Mouse (Mus musculus) kidney, embryonic 14.5 days (tissue): ENCODE results near the gene Hsd17b13. TPM values are rescaled to one million over a fixed set of nuclear protein-coding genes. Genes with fewer than 3 reads are reported as not detected.

Experiments used
- ATAC-seq: fragments of 200-750 bp; cut with Nextera tagmentation; 2 replicates; pipeline ENCODE4 v1.8.0; 2017; ENCODE audit warnings: moderate number of reproducible peaks, mild to moderate bottlenecking, moderate TSS enrichment, moderate library complexity; ENCODE audit not compliant: low FRiP score, low TSS enrichment
- H3K27ac ChIP-seq: fragments of 300-500 bp; sonication (generic); 2 replicates; pipeline ENCODE4 v1.5.1; 2014; ENCODE audit warnings: low read depth, mild to moderate bottlenecking, low read length, moderate library complexity, mixed read lengths
- H3K27me3 ChIP-seq: fragments of 300-500 bp; sonication (generic); 2 replicates; pipeline ENCODE4 v1.6.1; 2014; ENCODE audit warnings: mild to moderate bottlenecking, low read length; ENCODE audit not compliant: control insufficient read depth, insufficient read depth
- H3K36me3 ChIP-seq: fragments of 300-500 bp; sonication (generic); 2 replicates; pipeline ENCODE4 v1.6.1; 2014; ENCODE audit warnings: low read length, mixed read lengths; ENCODE audit not compliant: control insufficient read depth, insufficient read depth
- H3K4me1 ChIP-seq: fragments of 300-500 bp; sonication (generic); 2 replicates; pipeline ENCODE4 v1.6.1; 2014; ENCODE audit warnings: low read length, mixed read lengths; ENCODE audit not compliant: control insufficient read depth, insufficient read depth
- H3K4me2 ChIP-seq: fragments of 300-500 bp; sonication (generic); replicated peaks from 2 replicates; pipeline ENCODE4 v1.6.1; 2014; ENCODE audit warnings: low read depth, mild to moderate bottlenecking, low read length
- H3K4me3 ChIP-seq: fragments of 300-500 bp; sonication (generic); 2 replicates; pipeline ENCODE4 v1.5.1; 2014; ENCODE audit warnings: mild to moderate bottlenecking, low read length
- H3K9ac ChIP-seq: fragments of 300-500 bp; sonication (generic); 2 replicates; pipeline ENCODE4 v1.6.1; 2014; ENCODE audit warnings: low read depth, mild to moderate bottlenecking, low read length, moderate library complexity
- H3K9me3 ChIP-seq: fragments of 300-500 bp; sonication (generic); 2 replicates; pipeline ENCODE4 v1.6.1; 2016; ENCODE audit warnings: low read length; ENCODE audit not compliant: control insufficient read depth
- WGBS: fragments of 180-500 bp; shearing (Covaris S2); extraction: QIAGEN DNeasy Blood & Tissue Kit; methylation state at CpG from one replicate; pipeline ENCODE4 v1.1.7; 2014; 5-methylcytosine and 5-hydroxymethylcytosine counted together
- polyA plus RNA-seq: library from polyadenylated mRNA; unstranded; fragments of >200 nt; fragmentation: Nextera tagmentation; extraction: Ambion mirVana; gene quantifications from 2 replicates; pipeline ENCODE4 v1.2.1, GENCODE M21; 2014

Gene Hsd17b13
- polyA plus RNA-seq, 1 experiment from 2014 or later = not detected

DNA sequence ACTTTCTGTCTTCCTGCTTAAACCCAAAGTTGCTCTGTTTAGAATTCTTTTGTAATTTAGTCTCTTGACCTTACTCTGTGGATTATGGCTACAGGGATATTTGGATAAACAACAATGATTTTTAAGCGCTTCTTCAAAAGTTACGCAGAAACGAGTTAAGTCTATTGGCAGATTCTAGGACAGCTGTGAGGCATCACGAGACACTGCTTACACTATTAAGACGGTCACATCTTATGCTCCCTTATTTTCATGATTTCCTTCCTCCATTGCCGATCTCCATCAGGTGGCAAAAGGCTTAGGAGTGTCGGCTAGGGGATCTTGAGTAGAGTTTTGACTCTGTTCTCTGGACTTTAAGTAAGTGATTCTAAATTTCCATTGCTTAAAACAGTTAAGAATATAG lies 33.1 kb upstream of the Hsd17b13 start:
- no peak for ATAC-seq
- Histone ChIP-seq H3K36me3 (peaks cover 13% of the 10 kb centered on the region; the same call in 1 of the 2 replicates), H3K9me3 (no peaks in the 10 kb centered on the region), H3K4me1 (no peaks in the 10 kb centered on the region), H3K27me3 (no peaks in the 10 kb centered on the region), H3K4me2 (no peak overlapping the region), H3K9ac (no peak overlapping the region), H3K27ac (no peak overlapping the region), H3K4me3 (no peak overlapping the region)
- 91% methylated on average over 7 of the region's 7 CpGs for WGBS

DNA sequence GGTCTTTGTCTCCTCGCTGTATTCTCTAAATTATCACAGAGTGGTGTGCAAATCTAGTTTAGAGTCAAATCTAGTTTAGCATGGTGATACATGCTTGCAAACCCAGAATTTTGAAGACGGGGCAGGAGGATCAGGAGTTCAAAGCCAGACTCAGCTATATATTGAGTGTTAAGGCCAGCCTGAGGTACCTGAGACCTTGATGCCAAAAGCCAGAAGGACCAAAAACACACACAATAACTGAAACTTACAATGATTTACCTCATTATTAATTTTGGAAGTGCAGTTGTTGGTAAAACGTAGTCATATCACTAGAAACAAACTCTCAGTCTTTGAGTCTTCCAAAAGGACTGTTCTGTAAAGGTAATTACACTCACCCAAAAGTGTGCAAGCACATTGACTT lies 32.2 kb upstream of the Hsd17b13 start:
- no peak for ATAC-seq
- Histone ChIP-seq H3K4me3 (no peak overlapping the region), H3K4me1 (no peaks in the 10 kb centered on the region), H3K9me3 (no peaks in the 10 kb centered on the region), H3K27ac (no peak overlapping the region), H3K27me3 (no peaks in the 10 kb centered on the region), H3K4me2 (no peak overlapping the region), H3K36me3 (peaks cover 16% of the 10 kb centered on the region; the same call in 1 of the 2 replicates), H3K9ac (no peak overlapping the region)
- 90% methylated on average over 3 of the region's 3 CpGs for WGBS

GRCm38 (mm10) chr5:104007801-104008200 lies 30.6 kb upstream of the Hsd17b13 start:
- Histone ChIP-seq H3K4me1 (no peaks in the 10 kb centered on the region), H3K27ac (no peak overlapping the region), H3K9me3 (no peaks in the 10 kb centered on the region), H3K4me3 (no peak overlapping the region), H3K4me2 (no peak overlapping the region), H3K36me3 (peaks cover 16% of the 10 kb centered on the region; the same call in 1 of the 2 replicates), H3K27me3 (no peaks in the 10 kb centered on the region), H3K9ac (no peak overlapping the region)
- ATAC-seq = no peak
- WGBS = 79% methylated on average over 5 of the region's 5 CpGs

DNA sequence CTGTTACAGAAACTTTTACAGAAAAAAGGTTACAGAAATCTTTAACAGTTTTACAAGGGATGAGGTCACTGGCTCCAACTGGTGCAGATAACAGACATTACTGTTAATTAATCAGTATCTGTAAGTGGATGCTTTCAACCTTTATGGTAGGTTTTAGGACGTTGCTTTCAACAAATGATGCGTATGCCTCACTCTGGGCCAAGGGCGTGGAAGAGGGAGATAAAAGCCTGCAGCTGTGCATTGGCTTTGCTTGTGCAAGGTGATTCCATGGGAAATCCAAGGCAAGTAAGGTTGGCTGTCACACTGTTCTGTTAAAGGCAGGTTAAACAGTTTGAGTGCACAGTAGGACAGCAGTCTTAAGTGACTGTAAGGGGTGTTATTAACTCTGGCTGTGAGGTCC lies 29.6 kb upstream of the Hsd17b13 start:
- ATAC-seq = no peak
- Histone ChIP-seq H3K4me3 (no peak overlapping the region), H3K4me2 (no peak overlapping the region), H3K9me3 (no peaks in the 10 kb centered on the region), H3K27ac (no peak overlapping the region), H3K4me1 (no peaks in the 10 kb centered on the region), H3K36me3 (peaks cover 16% of the 10 kb centered on the region; the same call in 1 of the 2 replicates), H3K27me3 (no peaks in the 10 kb centered on the region), H3K9ac (no peak overlapping the region)
- 70% methylated on average over 3 of the region's 3 CpGs for WGBS

DNA sequence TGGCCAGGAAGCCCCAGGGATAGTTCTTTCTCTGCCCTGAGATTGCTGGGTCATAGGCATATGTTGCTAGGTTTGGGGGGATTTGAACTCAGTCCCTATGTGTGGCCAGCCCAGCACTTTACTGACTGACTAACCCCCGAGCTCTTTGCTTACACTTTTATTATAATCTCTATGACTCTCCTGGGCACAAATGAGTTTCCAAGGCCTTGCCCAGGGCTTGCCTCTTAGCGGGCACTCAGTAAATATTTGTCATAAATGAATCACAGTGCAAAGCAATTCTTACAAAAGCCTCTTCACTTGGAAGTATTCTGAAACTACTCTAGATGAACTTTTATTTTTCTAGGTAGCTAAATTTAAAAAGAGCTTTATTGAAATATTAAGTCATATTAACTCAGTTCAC lies 26.7 kb upstream of the Hsd17b13 start:
- Histone ChIP-seq H3K36me3 (peaks cover 16% of the 10 kb centered on the region; the same call in 1 of the 2 replicates), H3K27me3 (no peaks in the 10 kb centered on the region), H3K4me3 (no peak overlapping the region), H3K4me1 (no peaks in the 10 kb centered on the region), H3K27ac (no peak overlapping the region), H3K9me3 (no peaks in the 10 kb centered on the region), H3K9ac (no peak overlapping the region), H3K4me2 (no peak overlapping the region)
- ATAC-seq = no peak
- 94% methylated on average over 2 of the region's 2 CpGs for WGBS

DNA sequence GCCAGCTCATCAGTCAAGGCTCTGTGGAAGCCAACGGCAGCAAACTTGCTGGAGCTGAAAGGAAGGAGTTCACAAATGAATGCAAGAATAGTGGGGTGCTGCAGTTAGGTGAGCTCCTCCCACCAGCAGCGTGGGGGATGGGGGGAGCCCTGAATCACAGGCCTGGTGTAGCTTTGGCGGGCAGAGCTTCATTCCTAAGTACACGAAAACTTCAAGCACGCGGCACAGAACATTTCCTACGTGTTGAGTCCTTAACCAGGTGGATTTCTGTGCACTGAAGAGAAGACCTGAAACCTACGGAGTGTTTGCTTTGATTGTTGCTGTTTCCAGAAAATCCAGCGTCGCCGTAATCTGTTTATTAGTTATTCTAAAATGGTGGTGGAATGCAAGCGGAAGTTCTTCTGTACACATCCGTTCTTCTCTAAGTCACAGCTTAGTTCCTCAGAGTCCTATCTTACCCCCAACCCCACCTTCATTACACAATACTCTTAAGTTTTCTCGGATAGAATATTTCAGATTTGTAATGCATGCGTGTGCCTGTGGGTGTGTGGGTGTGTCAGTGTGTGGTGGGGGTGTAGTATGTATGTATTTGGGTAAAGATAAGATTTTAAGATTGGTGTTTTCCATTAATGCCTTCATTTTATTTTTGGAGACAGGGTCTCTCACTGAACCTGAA lies 26.2 kb upstream of the Hsd17b13 start:
- 0 out of 2 replicates have a peak overlapping the region, but pooled peaks have one; percentile 23 for H3K9ac ChIP-seq
- no peaks in the 10 kb centered on the region for H3K4me1 ChIP-seq
- peaks cover 12% of the 10 kb centered on the region; the same call in 1 of the 2 replicates for H3K36me3 ChIP-seq
- H3K9me3 ChIP-seq = no peaks in the 10 kb centered on the region
- no peak overlapping the region; the same call in 1 of the 2 replicates for H3K4me3 ChIP-seq
- H3K4me2 ChIP-seq = peak overlapping the region; percentile 27; the same call in 1 of the 2 replicates
- 59% methylated on average over 15 of the region's 15 CpGs for WGBS
- no peak for ATAC-seq
- no peaks in the 10 kb centered on the region for H3K27me3 ChIP-seq
- peak overlapping the region; percentile 59; the same call in 1 of the 2 replicates for H3K27ac ChIP-seq

- Histone ChIP-seq H3K4me1 (no peaks in the 10 kb centered on the region), H3K27me3 (no peaks in the 10 kb centered on the region), H3K9ac (0 out of 2 replicates have a peak overlapping the region, but pooled peaks have one; percentile 23), H3K9me3 (no peaks in the 10 kb centered on the region), H3K27ac (peak overlapping the region; percentile 59; the same call in 1 of the 2 replicates), H3K4me2 (peak overlapping the region; percentile 27), H3K4me3 (peak overlapping the region; percentile 10; the same call in 1 of the 2 replicates), H3K36me3 (peaks cover 7% of the 10 kb centered on the region; the same call in 1 of the 2 replicates)
- ATAC-seq = peak; percentile 88
- WGBS = 21% methylated on average over 18 of the region's 18 CpGs
These were observed 25.5 kb upstream of the Hsd17b13 start for GRCm38 (mm10) chr5:104002549-104003255.

- H3K9ac ChIP-seq = no peak overlapping the region
- no peaks in the 10 kb centered on the region for H3K27me3 ChIP-seq
- H3K4me1 ChIP-seq = no peaks in the 10 kb centered on the region
- H3K36me3 ChIP-seq = no peaks in the 10 kb centered on the region
- ATAC-seq = 0 out of 2 replicates have a peak, but pooled peaks have one; percentile 55
- WGBS = 8% methylated on average over 5 of the region's 5 CpGs
- no peaks in the 10 kb centered on the region for H3K9me3 ChIP-seq
- no peak overlapping the region for H3K4me3 ChIP-seq
- no peak overlapping the region for H3K4me2 ChIP-seq
- no peak overlapping the region for H3K27ac ChIP-seq
These were observed 22.5 kb upstream of the Hsd17b13 start for GRCm38 (mm10) chr5:103999738-104000137.

DNA sequence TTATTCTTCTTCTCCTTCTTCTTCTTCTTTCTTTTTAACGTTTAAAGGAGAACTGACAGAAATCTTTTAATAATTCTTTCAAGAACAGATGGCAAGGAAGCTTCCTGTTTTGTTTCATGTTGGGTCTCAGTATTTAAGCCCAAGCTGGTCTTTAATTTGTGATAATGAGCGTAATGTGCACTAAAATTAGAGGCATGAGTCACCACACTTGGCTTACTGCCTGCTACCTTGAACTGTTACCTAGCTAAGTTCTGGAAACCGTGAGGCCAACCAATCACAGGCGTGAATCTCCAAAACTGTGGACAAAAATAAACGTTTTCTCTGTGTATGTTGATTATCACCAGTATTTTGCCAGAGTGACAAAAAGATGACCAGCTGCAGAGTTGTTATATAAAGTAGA lies 21.5 kb upstream of the Hsd17b13 start:
- 76% methylated on average over 5 of the region's 5 CpGs for WGBS
- Histone ChIP-seq H3K4me3 (no peak overlapping the region), H3K4me2 (no peak overlapping the region), H3K9me3 (no peaks in the 10 kb centered on the region), H3K27me3 (no peaks in the 10 kb centered on the region), H3K9ac (no peak overlapping the region), H3K36me3 (no peaks in the 10 kb centered on the region), H3K4me1 (no peaks in the 10 kb centered on the region), H3K27ac (no peak overlapping the region)
- no peak for ATAC-seq
